Mouse (Mus musculus) liver, adult 2 months (tissue): ENCODE data around the gene 1700015G11Rik.

Source experiments
- CTCF ChIP-seq: fragments of 200-500 bp; IDR thresholded peaks from 2 replicates; pipeline ENCODE4 v1.5.1; 2011; ENCODE audit warnings: low read depth, low read length, control low read depth
- POLR2A ChIP-seq: fragments of 200-500 bp; IDR thresholded peaks from 2 replicates; pipeline ENCODE4 v1.6.1; 2011; ENCODE audit warnings: low read length, control low read depth; ENCODE audit not compliant: insufficient read depth; ENCODE audit errors: extremely low read depth

GRCm38 (mm10) chr7:52037600-52038582 lies 22.4 kb upstream of the 1700015G11Rik start:
- TF ChIP-seq POLR2A = no peak
- no peak for TF ChIP-seq CTCF
